Mouse (Mus musculus) forebrain, postnatal 0 days (tissue): ENCODE results near the gene Zdhhc17. TPM values are rescaled to one million over a fixed set of nuclear protein-coding genes. Genes with fewer than 3 reads are reported as not detected.

Experiments used
- ATAC-seq: fragments of 200-750 bp; cut with Nextera tagmentation; 2 replicates; pipeline ENCODE4 v1.8.0; 2017; ENCODE audit warnings: mild to moderate bottlenecking, moderate library complexity
- DNase-seq: peaks from one replicate; pipeline ENCODE4 v3.0.0-alpha.2; 2015
- H3K27ac ChIP-seq: fragments of 300-500 bp; sonication (generic); 2 replicates; pipeline ENCODE4 v1.5.1; 2014; ENCODE audit warnings: low read depth, mild to moderate bottlenecking, antibody characterized with exemption, low read length, moderate library complexity, mixed read lengths
- H3K27me3 ChIP-seq: fragments of 300-500 bp; sonication (generic); 2 replicates; pipeline ENCODE4 v1.6.1; 2014; ENCODE audit warnings: mild to moderate bottlenecking, low read length, mixed read lengths; ENCODE audit not compliant: insufficient read depth
- H3K36me3 ChIP-seq: fragments of 300-500 bp; sonication (generic); 2 replicates; pipeline ENCODE4 v1.6.1; 2014; ENCODE audit warnings: mild to moderate bottlenecking, moderate library complexity; ENCODE audit not compliant: insufficient read depth
- H3K4me1 ChIP-seq: fragments of 300-500 bp; sonication (generic); 2 replicates; pipeline ENCODE4 v1.6.1; 2014; ENCODE audit warnings: antibody characterized with exemption; ENCODE audit not compliant: insufficient read depth
- H3K4me2 ChIP-seq: fragments of 300-500 bp; sonication (generic); 2 replicates; pipeline ENCODE4 v1.6.1; 2014; ENCODE audit warnings: low read depth, mild to moderate bottlenecking, moderate library complexity
- H3K4me3 ChIP-seq: fragments of 300-500 bp; sonication (generic); 2 replicates; pipeline ENCODE4 v1.5.1; 2014; ENCODE audit warnings: low read depth, low read length, mixed read lengths
- H3K9ac ChIP-seq: fragments of 300-500 bp; sonication (generic); 2 replicates; pipeline ENCODE4 v1.6.1; 2014; ENCODE audit warnings: mild to moderate bottlenecking
- H3K9me3 ChIP-seq: fragments of 300-500 bp; sonication (generic); 2 replicates; pipeline ENCODE4 v1.6.1; 2016; ENCODE audit warnings: low read length
- CTCF ChIP-seq: sonication (generic); IDR thresholded peaks from 2 replicates; pipeline ENCODE4 v1.5.1; 2016; ENCODE audit warnings: antibody characterized with exemption, control low read depth, low read depth
- WGBS: fragments of 180-500 bp; shearing (Covaris S2); extraction: QIAGEN DNeasy Blood & Tissue Kit; methylation state at CpG from one replicate; pipeline ENCODE4 v1.1.7; 2014; 5-methylcytosine and 5-hydroxymethylcytosine counted together
- polyA plus RNA-seq: library from polyadenylated mRNA; unstranded; fragments of >200 nt; fragmentation: Nextera tagmentation; extraction: Ambion mirVana; gene quantifications from 2 replicates; pipeline ENCODE4 v1.2.1, GENCODE M21; 2015
- total RNA-seq: library from RNA; depleted of rRNA; stranded (reverse); fragments of >200 nt; gene quantifications from 2 replicates; pipeline ENCODE4 v1.2.3, GENCODE M21; 2014

Gene Zdhhc17
- total and polyA plus RNA-seq, 2 experiments from 2014 or later = 41.7 to 71.6 TPM

GRCm38 (mm10) chr10:111036851-111037250 is 26.9 kb upstream of the Zdhhc17 start:
- Histone ChIP-seq H3K27ac (no peak overlapping the region), H3K4me1 (no peaks in the 10 kb centered on the region), H3K9me3 (no peaks in the 10 kb centered on the region), H3K9ac (no peak overlapping the region), H3K4me3 (no peak overlapping the region), H3K4me2 (no peak overlapping the region), H3K36me3 (no peaks in the 10 kb centered on the region), H3K27me3 (no peaks in the 10 kb centered on the region)
- no peak for ATAC-seq
- no peak for DNase-seq
- TF ChIP-seq CTCF = no peak
- WGBS = 53% methylated on average over 1 of the region's 1 CpGs

DNA sequence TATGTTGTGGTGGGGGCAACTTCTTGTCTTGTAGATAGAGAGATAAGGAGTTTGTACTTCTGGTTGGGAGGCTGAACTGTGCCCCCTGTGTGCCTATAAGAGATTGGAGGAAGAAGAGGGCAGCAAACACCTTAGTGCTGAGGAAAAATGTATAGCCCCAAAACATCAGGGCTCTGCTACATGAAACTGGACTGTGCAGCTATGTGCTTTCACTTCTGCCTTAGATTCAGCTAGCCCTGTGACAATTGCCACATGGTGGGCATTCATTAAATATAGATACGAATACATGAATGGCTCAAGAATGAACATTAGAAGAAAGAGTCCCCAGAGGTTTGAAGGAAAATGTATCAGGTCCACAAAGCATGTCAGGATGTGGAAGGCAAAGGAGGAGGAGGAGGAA is 25.2 kb upstream of the Zdhhc17 start:
- no peak for ATAC-seq
- Histone ChIP-seq H3K36me3 (no peaks in the 10 kb centered on the region), H3K9ac (no peak overlapping the region), H3K9me3 (no peaks in the 10 kb centered on the region), H3K27me3 (no peaks in the 10 kb centered on the region), H3K4me2 (no peak overlapping the region), H3K27ac (no peak overlapping the region), H3K4me1 (no peaks in the 10 kb centered on the region), H3K4me3 (no peak overlapping the region)
- no peak for DNase-seq
- 80% methylated on average over 1 of the region's 1 CpGs for WGBS
- no peak for TF ChIP-seq CTCF

GRCm38 (mm10) chr10:111031511-111032365 is 21.8 kb upstream of the Zdhhc17 start:
- TF ChIP-seq CTCF = no peak
- ATAC-seq (peak; percentile 62), DNase-seq (peak; percentile 37)
- peak overlapping the region; percentile 47 for H3K4me2 ChIP-seq
- no peaks in the 10 kb centered on the region for H3K36me3 ChIP-seq
- H3K9me3 ChIP-seq = no peaks in the 10 kb centered on the region
- WGBS = 26% methylated on average over 20 of the region's 20 CpGs
- H3K27me3 ChIP-seq = no peaks in the 10 kb centered on the region
- H3K27ac ChIP-seq = 0 out of 2 replicates have a peak overlapping the region, but pooled peaks have one; percentile 4
- H3K9ac ChIP-seq = no peak overlapping the region
- no peaks in the 10 kb centered on the region for H3K4me1 ChIP-seq
- H3K4me3 ChIP-seq = peak overlapping the region; percentile 17; the same call in 1 of the 2 replicates

DNA sequence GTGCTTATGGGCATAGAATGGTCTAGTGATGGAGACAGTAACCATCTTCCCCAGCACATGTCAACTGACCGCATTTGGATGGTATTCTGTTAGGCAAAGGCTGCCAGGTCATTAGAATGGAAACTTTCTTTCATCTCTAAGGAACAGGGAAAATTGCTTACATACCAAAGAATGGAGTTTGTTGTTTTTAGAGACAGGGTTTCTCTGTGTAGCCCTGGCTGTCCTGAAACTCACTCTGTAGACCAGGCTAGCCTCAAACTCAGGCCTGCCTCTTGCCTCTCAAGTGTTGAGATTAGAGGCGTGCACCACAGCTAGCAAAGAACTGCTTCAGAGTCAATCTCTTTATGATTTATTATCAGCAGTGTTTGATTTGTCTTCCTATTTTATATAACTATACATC is 20.9 kb upstream of the Zdhhc17 start:
- no peak for TF ChIP-seq CTCF
- Histone ChIP-seq H3K4me3 (no peak overlapping the region), H3K36me3 (no peaks in the 10 kb centered on the region), H3K9ac (no peak overlapping the region), H3K4me2 (no peak overlapping the region), H3K9me3 (no peaks in the 10 kb centered on the region), H3K4me1 (no peaks in the 10 kb centered on the region), H3K27ac (no peak overlapping the region), H3K27me3 (no peaks in the 10 kb centered on the region)
- 82% methylated on average over 2 of the region's 2 CpGs for WGBS
- ATAC-seq (no peak), DNase-seq (no peak)

GRCm38 (mm10) chr10:111026106-111026505 is 16.2 kb upstream of the Zdhhc17 start:
- no peak overlapping the region for H3K9ac ChIP-seq
- no peak for DNase-seq
- no peak overlapping the region for H3K27ac ChIP-seq
- H3K27me3 ChIP-seq = no peaks in the 10 kb centered on the region
- H3K4me3 ChIP-seq = no peak overlapping the region
- H3K9me3 ChIP-seq = no peaks in the 10 kb centered on the region
- no peak for TF ChIP-seq CTCF
- H3K4me1 ChIP-seq = no peaks in the 10 kb centered on the region
- ATAC-seq = no peak
- no peaks in the 10 kb centered on the region for H3K36me3 ChIP-seq
- WGBS = 84% methylated on average over 6 of the region's 6 CpGs
- no peak overlapping the region for H3K4me2 ChIP-seq

- DNase-seq (no peak), ATAC-seq (no peak)
- no peak overlapping the region for H3K4me3 ChIP-seq
- no peaks in the 10 kb centered on the region for H3K4me1 ChIP-seq
- TF ChIP-seq CTCF = no peak
- 37% methylated on average over 4 of the region's 4 CpGs for WGBS
- no peak overlapping the region for H3K9ac ChIP-seq
- H3K27ac ChIP-seq = no peak overlapping the region
- H3K9me3 ChIP-seq = no peaks in the 10 kb centered on the region
- no peaks in the 10 kb centered on the region for H3K27me3 ChIP-seq
- H3K4me2 ChIP-seq = no peak overlapping the region
- H3K36me3 ChIP-seq = no peaks in the 10 kb centered on the region
Measured at GRCm38 (mm10) chr10:111024746-111025145, 14.8 kb upstream of the Zdhhc17 start.

DNA sequence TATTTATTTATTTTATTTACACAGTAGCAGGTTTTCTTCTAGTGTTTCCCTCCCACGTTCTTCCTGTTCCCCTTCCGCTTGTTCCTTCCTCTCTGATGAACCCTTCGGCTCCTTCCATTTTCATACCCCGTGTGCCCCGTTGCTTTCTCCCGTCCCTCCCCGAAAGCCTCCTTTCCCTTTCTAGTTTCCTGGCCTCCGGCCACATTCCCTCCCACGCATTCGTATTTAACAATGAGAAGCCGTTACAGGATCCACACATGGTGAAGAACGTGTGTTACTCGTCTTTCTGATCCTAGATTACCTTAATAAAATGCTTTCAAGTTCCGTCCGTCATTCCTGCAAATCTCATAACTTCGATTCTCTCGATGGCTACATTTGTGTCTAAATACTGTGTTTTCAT is 4.5 kb upstream of the Zdhhc17 start:
- Histone ChIP-seq H3K27ac (no peak overlapping the region), H3K36me3 (no peaks in the 10 kb centered on the region), H3K9me3 (no peaks in the 10 kb centered on the region), H3K4me3 (no peak overlapping the region), H3K4me2 (no peak overlapping the region), H3K4me1 (0 out of 2 replicates have a peak, but pooled peaks cover 2% of the 10 kb centered on the region), H3K27me3 (no peaks in the 10 kb centered on the region), H3K9ac (no peak overlapping the region)
- ATAC-seq (no peak), DNase-seq (no peak)
- 63% methylated on average over 17 of the region's 17 CpGs for WGBS
- no peak for TF ChIP-seq CTCF
